Mouse (Mus musculus) kidney, adult 2 months (tissue): ENCODE data around the gene Ldha. TPM values are rescaled to one million over a fixed set of nuclear protein-coding genes. Genes with fewer than 3 reads are reported as not detected.

Experiments
- DNase-seq: peaks from one replicate; pipeline ENCODE4 v3.0.0; 2021
- H3K27ac ChIP-seq: fragments of 200-500 bp; 2 replicates; pipeline ENCODE4 v1.5.1; 2012; ENCODE audit warnings: low read depth, low read length, control low read depth, inconsistent platforms; ENCODE audit not compliant: insufficient read depth
- H3K27me3 ChIP-seq: fragments of 200-500 bp; replicated peaks from 2 replicates; pipeline ENCODE4 v1.6.1; 2012; ENCODE audit warnings: mild to moderate bottlenecking, moderate library complexity, low read length, inconsistent platforms; ENCODE audit not compliant: control insufficient read depth, insufficient read depth
- H3K36me3 ChIP-seq: fragments of 200-500 bp; 2 replicates; pipeline ENCODE4 v1.6.1; 2012; ENCODE audit warnings: mild to moderate bottlenecking, moderate library complexity, low read length, inconsistent platforms; ENCODE audit not compliant: control insufficient read depth, insufficient read depth
- H3K4me1 ChIP-seq: fragments of 200-500 bp; 2 replicates; pipeline ENCODE4 v1.6.1; 2011; ENCODE audit warnings: low read length; ENCODE audit not compliant: control insufficient read depth, insufficient read depth
- H3K4me3 ChIP-seq: fragments of 200-500 bp; 2 replicates; pipeline ENCODE4 v1.5.1; 2011; ENCODE audit warnings: mild to moderate bottlenecking, low read depth, low read length, control low read depth; ENCODE audit not compliant: insufficient read depth
- CTCF ChIP-seq: fragments of 200-500 bp; conservative IDR thresholded peaks from 2 replicates; pipeline ENCODE4 v1.5.1; 2011; ENCODE audit warnings: low read depth, mild to moderate bottlenecking, control low read depth, low read length, moderate library complexity, mixed read lengths; ENCODE audit not compliant: insufficient read depth, insufficient read length
- POLR2A ChIP-seq: fragments of 200-500 bp; IDR thresholded peaks from one replicate; pipeline ENCODE4 v1.6.1; 2011; ENCODE audit warnings: low read depth, low read length, control low read depth
- WGBS: fragments of 180-500 bp; shearing (Covaris S2); methylation state at CpG from one replicate; pipeline ENCODE4 v1.1.7; 2018; 5-methylcytosine and 5-hydroxymethylcytosine counted together
- polyA plus RNA-seq: library from polyadenylated mRNA; depleted of rRNA; stranded (reverse); fragments of >200 nt; gene quantifications from 2 replicates; pipeline ENCODE4 v1.2.3, GENCODE M21; 2012

The Ldha gene
- polyA plus RNA-seq, 1 experiment: 665 TPM

GRCm38 (mm10) chr7:46838104-46838671 is 3.1 kb upstream of the Ldha start:
- Histone ChIP-seq H3K27me3 (no peaks in the 10 kb centered on the region), H3K4me1 (peaks cover 36% of the 10 kb centered on the region), H3K4me3 (peak overlapping the region; percentile 22), H3K36me3 (no peaks in the 10 kb centered on the region), H3K27ac (peak overlapping the region; percentile 99)
- DNase-seq: peak; percentile 84
- WGBS: 3% methylated on average over 9 of the region's 9 CpGs
- TF ChIP-seq CTCF (no peak), POLR2A (peak; percentile 69)

GRCm38 (mm10) chr7:46838891-46839302 is 2.4 kb upstream of the Ldha start:
- peak; percentile 95 for DNase-seq
- peak overlapping the region; percentile 99 for H3K27ac ChIP-seq
- no peaks in the 10 kb centered on the region for H3K36me3 ChIP-seq
- no peaks in the 10 kb centered on the region for H3K27me3 ChIP-seq
- H3K4me3 ChIP-seq: peak overlapping the region; percentile 19; the same call in 1 of the 2 replicates
- TF ChIP-seq POLR2A: peak; percentile 42
- no peak for TF ChIP-seq CTCF
- under 1% methylated on average over 8 of the region's 8 CpGs for WGBS
- H3K4me1 ChIP-seq: peaks cover 30% of the 10 kb centered on the region

GRCm38 (mm10) chr7:46839446-46839845 is 1.8 kb upstream of the Ldha start:
- TF ChIP-seq POLR2A (no peak), CTCF (no peak)
- 16% methylated on average over 7 of the region's 7 CpGs for WGBS
- H3K4me3 ChIP-seq: no peak overlapping the region

GRCm38 (mm10) chr7:46839861-46840260 is 1.4 kb upstream of the Ldha start:
- peaks cover 28% of the 10 kb centered on the region for H3K4me1 ChIP-seq
- TF ChIP-seq POLR2A: no peak
- no peak for TF ChIP-seq CTCF
- no peaks in the 10 kb centered on the region for H3K27me3 ChIP-seq
- WGBS: 65% methylated on average over 5 of the region's 5 CpGs
- peak overlapping the region; percentile 99 for H3K27ac ChIP-seq
- DNase-seq: no peak
- H3K4me3 ChIP-seq: no peak overlapping the region
- no peaks in the 10 kb centered on the region for H3K36me3 ChIP-seq

More at GRCm38 (mm10) chr7:46839446-46839845, 1.8 kb upstream of the Ldha start:
- Histone ChIP-seq H3K4me1 (peaks cover 27% of the 10 kb centered on the region), H3K36me3 (no peaks in the 10 kb centered on the region), H3K27me3 (no peaks in the 10 kb centered on the region), H3K27ac (peak overlapping the region; percentile 99)
- peak; percentile 90 for DNase-seq

GRCm38 (mm10) chr7:46840326-46840725 is 949 bp upstream of the Ldha start:
- Histone ChIP-seq H3K27me3 (no peaks in the 10 kb centered on the region), H3K4me1 (peaks cover 28% of the 10 kb centered on the region), H3K36me3 (no peaks in the 10 kb centered on the region), H3K27ac (peak overlapping the region; percentile 99), H3K4me3 (no peak overlapping the region)
- 52% methylated on average over 4 of the region's 4 CpGs for WGBS
- TF ChIP-seq POLR2A: no peak
- no peak for TF ChIP-seq CTCF
- peak; percentile 43 for DNase-seq

GRCm38 (mm10) chr7:46842278-46842677 is 1.0 kb downstream of the Ldha start:
- Histone ChIP-seq H3K4me3 (no peak overlapping the region), H3K4me1 (peaks cover 25% of the 10 kb centered on the region), H3K27ac (no peak overlapping the region), H3K36me3 (no peaks in the 10 kb centered on the region), H3K27me3 (no peaks in the 10 kb centered on the region)
- DNase-seq: peak; percentile 36
- TF ChIP-seq POLR2A (no peak), CTCF (no peak)
- WGBS: 31% methylated on average over 5 of the region's 5 CpGs

GRCm38 (mm10) chr7:46843576-46843975 is 2.3 kb downstream of the Ldha start:
- Histone ChIP-seq H3K27me3 (no peaks in the 10 kb centered on the region), H3K27ac (no peak overlapping the region), H3K4me1 (peaks cover 25% of the 10 kb centered on the region), H3K4me3 (no peak overlapping the region), H3K36me3 (no peaks in the 10 kb centered on the region; the same call in 1 of the 2 replicates)
- DNase-seq: no peak
- WGBS: 92% methylated on average over 4 of the region's 4 CpGs
- TF ChIP-seq CTCF (no peak), POLR2A (no peak)

GRCm38 (mm10) chr7:46845211-46845977 is 4.1 kb downstream of the Ldha start:
- under 1% methylated on average over 51 of the region's 51 CpGs for WGBS

More at GRCm38 (mm10) chr7:46845211-46845977, 4.1 kb downstream of the Ldha start:
- Histone ChIP-seq H3K27me3 (no peaks in the 10 kb centered on the region), H3K4me1 (peaks cover 9% of the 10 kb centered on the region), H3K4me3 (peak overlapping the region; percentile 83), H3K27ac (peak overlapping the region; percentile 88), H3K36me3 (peaks cover 8% of the 10 kb centered on the region)
- peak; percentile 96 for DNase-seq
- TF ChIP-seq CTCF (no peak), POLR2A (peak; percentile 98)
